Mouse (Mus musculus): Measurements from ENCODE around the gene Igfn1. TPM values are rescaled to one million over a fixed set of nuclear protein-coding genes. Genes with fewer than 3 reads are reported as not detected.

Gene Igfn1
- polyA plus RNA-seq, 1 experiment from 2014 or later = not detected

DNA sequence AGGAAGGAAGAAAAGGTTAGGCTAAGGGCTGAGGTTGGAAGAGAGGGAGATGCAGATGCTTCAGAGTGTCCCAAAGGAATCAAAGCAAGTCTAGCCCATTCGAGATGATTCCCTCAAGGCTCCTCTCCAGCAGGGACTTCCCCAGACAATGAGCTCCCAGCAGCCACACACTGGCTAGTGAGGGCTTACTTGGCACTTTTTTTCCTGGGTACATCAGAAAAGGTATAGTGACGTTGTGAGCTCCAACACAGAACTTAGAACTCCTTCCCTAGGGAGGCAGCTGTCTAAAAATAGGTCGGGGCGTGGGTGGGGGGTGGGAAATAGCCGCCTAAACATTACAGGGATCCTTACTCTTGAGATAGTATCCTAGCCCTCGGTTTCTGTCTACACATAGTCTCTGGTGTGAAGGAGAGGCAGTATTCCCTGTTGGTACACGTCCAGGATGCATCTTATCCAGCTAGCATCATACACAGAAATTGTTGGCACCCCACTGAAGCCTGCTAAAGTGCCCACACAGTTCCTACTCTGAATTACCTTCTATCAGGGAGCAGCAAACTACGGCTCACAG, 6.3 kb downstream of the Igfn1 start:
- Histone ChIP-seq H3K4me1 (no peaks in the 10 kb centered on the region), H3K36me3 (no peaks in the 10 kb centered on the region), H3K9ac (no peak overlapping the region), H3K27me3 (no peaks in the 10 kb centered on the region), H3K4me3 (no peak overlapping the region), H3K27ac (no peak overlapping the region), H3K4me2 (replicated peaks) (no peak overlapping the region), H3K9me3 (replicated peaks) (no peaks in the 10 kb centered on the region)
- ATAC-seq (ENCODE audit: low FRiP score) = no peak
- 62% methylated on average over 8 of the region's 8 CpGs for WGBS

DNA sequence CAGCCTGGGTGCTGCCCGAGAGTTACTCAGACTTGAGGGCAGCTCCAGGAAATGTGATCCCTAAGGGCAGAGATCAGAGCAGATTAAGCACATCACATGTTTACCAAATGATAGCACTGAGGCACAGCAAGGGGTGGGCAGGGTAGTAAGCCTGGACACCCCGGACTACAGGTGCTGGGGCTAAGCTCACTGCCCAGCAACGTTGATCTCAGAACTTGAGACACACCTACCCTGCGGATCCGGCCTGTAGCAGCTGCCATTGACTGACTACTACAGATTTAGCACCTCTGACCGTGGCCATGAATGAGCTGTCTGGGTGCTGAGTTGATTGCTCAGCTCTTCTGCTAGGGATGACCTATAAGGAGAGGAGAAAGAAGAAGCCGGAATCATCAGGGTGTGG, 8.6 kb downstream of the Igfn1 start:
- 76% methylated on average over 7 of the region's 7 CpGs for WGBS
- no peak for ATAC-seq (ENCODE audit: low FRiP score)
- Histone ChIP-seq H3K27me3 (no peaks in the 10 kb centered on the region), H3K4me3 (no peak overlapping the region), H3K27ac (no peak overlapping the region), H3K4me2 (replicated peaks) (no peak overlapping the region), H3K4me1 (no peaks in the 10 kb centered on the region), H3K9ac (no peak overlapping the region), H3K9me3 (replicated peaks) (no peaks in the 10 kb centered on the region), H3K36me3 (no peaks in the 10 kb centered on the region)

DNA sequence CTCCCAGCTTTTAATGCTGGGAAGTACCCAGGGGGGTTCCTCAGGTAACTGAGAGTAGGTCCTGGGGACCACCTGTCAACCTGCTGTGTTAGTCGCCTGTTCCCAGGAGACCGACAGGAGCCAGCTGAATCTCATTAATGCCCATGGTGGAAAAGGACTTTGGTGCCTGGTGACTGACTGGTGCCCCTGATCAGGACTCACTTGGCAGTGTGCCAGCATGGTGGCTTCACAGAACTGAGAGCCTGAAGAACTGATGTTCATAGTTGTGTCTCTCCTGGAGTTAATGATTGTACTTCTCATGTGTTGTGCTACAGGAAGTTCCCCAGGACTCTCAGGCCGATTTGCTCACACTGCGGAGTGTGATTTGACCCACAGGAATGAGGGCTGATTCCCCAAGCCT, 12.7 kb downstream of the Igfn1 start:
- ATAC-seq (ENCODE audit: low FRiP score) = no peak
- Histone ChIP-seq H3K36me3 (no peaks in the 10 kb centered on the region), H3K9ac (no peak overlapping the region), H3K9me3 (replicated peaks) (no peaks in the 10 kb centered on the region), H3K27ac (no peak overlapping the region), H3K27me3 (no peaks in the 10 kb centered on the region), H3K4me1 (no peaks in the 10 kb centered on the region), H3K4me2 (replicated peaks) (no peak overlapping the region), H3K4me3 (no peak overlapping the region)
- 80% methylated on average over 4 of the region's 4 CpGs for WGBS

DNA sequence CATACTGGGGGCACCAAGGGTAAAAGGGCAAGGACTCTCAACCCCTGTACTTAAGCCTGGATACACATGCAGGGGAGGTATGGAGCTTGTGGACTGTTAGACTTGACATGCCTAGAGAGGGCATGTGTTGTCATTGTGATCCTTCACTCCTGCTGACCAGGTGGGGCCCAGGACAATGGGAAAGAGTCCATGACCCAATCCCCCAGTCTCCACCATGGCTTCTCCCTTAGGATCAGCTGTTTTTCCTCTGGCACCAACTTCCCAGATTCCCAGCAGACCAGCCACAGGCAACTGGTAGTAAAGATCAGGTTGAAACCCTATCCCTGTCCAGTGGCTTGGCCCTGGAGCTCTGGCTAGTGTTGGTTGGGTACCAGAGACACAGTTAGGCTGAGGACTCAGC, 16.3 kb downstream of the Igfn1 start:
- Histone ChIP-seq H3K9me3 (replicated peaks) (no peaks in the 10 kb centered on the region), H3K4me2 (replicated peaks) (no peak overlapping the region), H3K36me3 (no peaks in the 10 kb centered on the region), H3K9ac (no peak overlapping the region), H3K27ac (no peak overlapping the region), H3K27me3 (no peaks in the 10 kb centered on the region), H3K4me3 (no peak overlapping the region), H3K4me1 (no peaks in the 10 kb centered on the region)
- ATAC-seq (ENCODE audit: low FRiP score) = no peak

DNA sequence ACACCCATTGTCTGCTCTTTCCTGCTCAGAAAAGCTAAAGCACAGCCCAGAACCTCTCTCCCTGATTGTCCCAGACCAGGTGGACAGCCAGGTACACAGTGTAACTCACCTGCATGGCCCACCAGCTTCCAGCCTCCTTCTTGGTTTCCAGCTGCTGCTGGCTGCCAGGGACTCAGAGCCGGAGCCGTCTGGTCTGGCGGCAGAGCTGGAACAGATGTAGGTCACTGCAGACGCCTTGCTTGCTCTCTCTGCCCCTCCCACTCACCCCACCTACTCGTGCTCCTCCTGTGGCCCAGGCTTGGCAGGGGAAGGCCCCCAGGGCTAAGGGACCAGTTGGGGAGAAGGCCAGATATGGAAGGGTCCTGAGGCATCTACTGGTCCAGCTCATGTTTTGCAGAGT, 22.0 kb downstream of the Igfn1 start:
- H3K4me1 ChIP-seq = no peaks in the 10 kb centered on the region
- WGBS = 44% methylated on average over 5 of the region's 5 CpGs

DNA sequence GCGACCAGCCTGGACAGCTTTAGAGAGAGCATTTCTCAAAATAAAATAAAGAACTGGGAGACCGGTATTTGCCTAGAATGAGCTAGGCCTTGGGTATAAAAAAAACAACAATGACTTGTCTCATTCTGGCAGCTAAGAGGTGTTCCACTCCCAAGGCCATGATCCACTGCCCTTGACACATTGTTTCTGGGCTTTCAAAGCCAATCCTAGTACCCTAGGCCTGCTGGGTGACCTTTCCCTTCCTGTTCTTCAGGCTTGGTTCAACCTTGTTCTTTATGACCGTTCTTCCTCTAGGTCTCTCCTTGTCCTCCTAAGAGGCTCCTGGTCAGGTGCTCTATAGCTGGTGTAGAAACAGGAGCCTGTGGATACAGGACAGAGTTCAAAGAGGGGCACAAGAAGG, 33.6 kb downstream of the Igfn1 start:
- Histone ChIP-seq H3K36me3 (no peaks in the 10 kb centered on the region), H3K27ac (no peak overlapping the region), H3K9ac (no peak overlapping the region), H3K4me2 (replicated peaks) (no peak overlapping the region), H3K27me3 (no peaks in the 10 kb centered on the region), H3K4me1 (no peaks in the 10 kb centered on the region; the same call in 1 of the 2 replicates), H3K9me3 (replicated peaks) (no peaks in the 10 kb centered on the region), H3K4me3 (no peak overlapping the region)
- no peak for ATAC-seq (ENCODE audit: low FRiP score)
- 87% methylated on average over 3 of the region's 3 CpGs for WGBS

More for the DNA sequence above, 22.0 kb downstream of the Igfn1 start:
- Histone ChIP-seq H3K4me3 (no peak overlapping the region), H3K9me3 (replicated peaks) (no peaks in the 10 kb centered on the region), H3K27me3 (no peaks in the 10 kb centered on the region), H3K9ac (no peak overlapping the region), H3K27ac (no peak overlapping the region), H3K36me3 (no peaks in the 10 kb centered on the region), H3K4me2 (replicated peaks) (no peak overlapping the region)
- no peak for ATAC-seq (ENCODE audit: low FRiP score)

DNA sequence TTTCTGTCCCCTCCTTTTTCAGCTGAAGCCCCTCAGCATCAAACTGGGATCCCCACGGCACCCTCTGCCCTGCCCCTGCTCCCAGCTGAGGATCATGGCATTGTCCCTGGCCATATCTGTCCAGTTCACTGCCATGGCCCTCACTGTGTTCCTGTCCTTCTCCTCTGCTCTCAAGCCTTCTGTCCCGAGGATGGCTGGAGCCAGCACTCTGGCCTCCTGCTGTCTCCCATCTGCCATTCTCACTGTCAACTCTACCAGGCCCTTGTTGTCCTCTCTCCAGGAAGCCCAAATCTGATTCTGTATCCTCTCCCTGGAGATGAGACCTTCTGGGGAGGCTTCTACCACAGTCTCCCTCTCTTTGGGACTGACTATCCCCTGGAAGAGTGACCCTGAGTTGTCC, 35.7 kb downstream of the Igfn1 start:
- ATAC-seq (ENCODE audit: low FRiP score) = no peak
- Histone ChIP-seq H3K4me2 (replicated peaks) (no peak overlapping the region), H3K27ac (no peak overlapping the region), H3K4me3 (no peak overlapping the region), H3K27me3 (no peaks in the 10 kb centered on the region), H3K9me3 (replicated peaks) (no peaks in the 10 kb centered on the region), H3K36me3 (no peaks in the 10 kb centered on the region), H3K9ac (no peak overlapping the region), H3K4me1 (no peaks in the 10 kb centered on the region; the same call in 1 of the 2 replicates)
- WGBS = 50% methylated on average over 2 of the region's 2 CpGs

DNA sequence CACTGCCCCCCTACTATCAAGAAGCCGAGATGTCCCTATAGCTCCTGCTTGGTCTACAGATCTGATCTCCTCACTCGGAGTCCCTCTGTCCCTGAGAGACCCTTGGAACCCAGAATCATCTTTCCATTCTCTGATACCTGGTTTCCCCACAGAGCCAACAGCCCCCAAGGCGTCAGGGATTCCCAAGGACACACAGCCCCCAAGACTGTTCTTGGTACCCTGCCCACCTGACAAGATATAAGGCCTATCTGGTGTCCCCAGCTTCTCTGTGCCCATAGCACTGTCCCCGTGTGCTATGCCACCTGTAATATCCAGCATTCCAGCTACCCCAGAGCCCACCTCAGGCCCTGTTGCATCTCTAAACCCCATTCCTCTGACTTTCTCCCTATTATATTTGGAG, 38.4 kb downstream of the Igfn1 start:
- no peak overlapping the region for H3K27ac ChIP-seq
- H3K36me3 ChIP-seq = no peaks in the 10 kb centered on the region
- H3K9ac ChIP-seq = no peak overlapping the region
- H3K9me3 ChIP-seq (replicated peaks) = no peaks in the 10 kb centered on the region
- no peaks in the 10 kb centered on the region for H3K27me3 ChIP-seq
- H3K4me2 ChIP-seq (replicated peaks) = no peak overlapping the region
- WGBS = 83% methylated on average over 4 of the region's 4 CpGs
- H3K4me3 ChIP-seq = no peak overlapping the region
- ATAC-seq (ENCODE audit: low FRiP score) = no peak
- no peaks in the 10 kb centered on the region; the same call in 1 of the 2 replicates for H3K4me1 ChIP-seq

DNA sequence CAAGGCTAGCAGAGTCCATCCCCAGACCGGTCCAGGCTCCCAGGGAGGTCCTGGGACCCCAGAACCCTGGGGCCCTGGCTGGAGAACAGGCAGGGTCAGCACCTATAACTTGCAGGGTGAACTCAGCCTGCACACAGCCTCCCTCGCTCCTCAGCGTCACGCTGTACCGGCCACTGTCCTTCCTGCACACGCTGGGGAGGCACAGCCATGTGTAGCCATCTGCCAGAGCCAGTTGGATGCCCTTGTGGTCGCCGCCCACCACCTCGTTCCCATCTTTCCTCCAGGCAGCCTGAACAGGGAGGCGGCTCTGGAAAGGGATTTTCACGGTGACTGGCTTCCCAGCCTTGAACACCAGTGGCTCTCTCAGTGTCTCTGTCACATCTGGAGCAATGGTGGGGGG, 41.6 kb downstream of the Igfn1 start:
- H3K9ac ChIP-seq = no peak overlapping the region
- H3K27me3 ChIP-seq = no peaks in the 10 kb centered on the region
- no peak for ATAC-seq (ENCODE audit: low FRiP score)
- H3K4me1 ChIP-seq = no peaks in the 10 kb centered on the region
- no peaks in the 10 kb centered on the region for H3K36me3 ChIP-seq
- no peaks in the 10 kb centered on the region for H3K9me3 ChIP-seq (replicated peaks)
- no peak overlapping the region for H3K4me3 ChIP-seq
- no peak overlapping the region for H3K27ac ChIP-seq
- WGBS = 60% methylated on average over 11 of the region's 11 CpGs
- no peak overlapping the region for H3K4me2 ChIP-seq (replicated peaks)

DNA sequence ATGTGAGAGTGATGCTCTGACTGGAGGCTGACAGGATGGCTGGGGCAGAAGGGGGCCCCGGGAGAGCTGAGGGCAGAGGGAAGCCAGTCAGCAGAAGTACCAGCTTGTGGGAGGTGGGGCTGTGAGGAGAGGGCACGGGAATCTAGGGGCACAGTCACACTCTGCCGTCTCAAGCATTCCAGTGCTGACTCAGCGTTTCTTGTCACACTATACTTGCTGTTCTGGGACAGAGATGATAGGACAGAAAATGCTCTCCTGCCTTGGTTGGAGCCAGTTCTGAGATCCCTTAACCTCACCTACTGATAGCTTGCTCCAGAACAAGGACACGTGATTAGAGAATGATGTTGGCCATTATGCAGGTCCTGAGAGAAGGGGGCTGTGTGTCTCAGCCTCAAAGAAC, 43.0 kb downstream of the Igfn1 start:
- no peak overlapping the region for H3K4me3 ChIP-seq
- no peak overlapping the region for H3K9ac ChIP-seq
- no peaks in the 10 kb centered on the region for H3K4me1 ChIP-seq
- no peak overlapping the region for H3K4me2 ChIP-seq (replicated peaks)
- no peaks in the 10 kb centered on the region for H3K27me3 ChIP-seq
- ATAC-seq (ENCODE audit: low FRiP score) = no peak
- no peaks in the 10 kb centered on the region for H3K36me3 ChIP-seq
- no peak overlapping the region for H3K27ac ChIP-seq
- no peaks in the 10 kb centered on the region for H3K9me3 ChIP-seq (replicated peaks)
- 65% methylated on average over 5 of the region's 5 CpGs for WGBS

DNA sequence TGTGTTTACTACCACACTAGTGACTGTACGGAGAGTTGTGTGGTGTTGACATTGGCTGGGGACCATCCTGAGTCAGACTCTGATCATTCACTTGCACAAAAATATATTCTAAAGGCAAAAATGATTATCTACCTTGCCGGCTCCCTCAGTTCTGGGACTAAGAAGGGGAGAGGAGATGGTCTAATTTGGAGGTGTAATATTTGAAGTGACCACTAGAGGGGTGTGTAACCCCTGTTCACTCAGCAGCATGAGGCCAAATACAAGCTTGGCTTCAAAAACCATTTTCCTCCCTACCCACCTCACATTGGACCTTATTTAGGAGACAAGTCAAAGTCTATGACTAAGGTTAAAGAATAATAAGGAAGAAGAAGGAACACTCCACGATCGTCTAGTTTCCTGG, 47.7 kb downstream of the Igfn1 start:
- Histone ChIP-seq H3K9ac (no peak overlapping the region), H3K4me3 (no peak overlapping the region), H3K4me2 (replicated peaks) (no peak overlapping the region), H3K36me3 (no peaks in the 10 kb centered on the region), H3K9me3 (replicated peaks) (no peaks in the 10 kb centered on the region), H3K27ac (no peak overlapping the region), H3K4me1 (no peaks in the 10 kb centered on the region), H3K27me3 (no peaks in the 10 kb centered on the region)
- ATAC-seq (ENCODE audit: low FRiP score) = 0 out of 2 replicates have a peak, but pooled peaks have one; percentile 37
- 50% methylated on average over 4 of the region's 4 CpGs for WGBS

DNA sequence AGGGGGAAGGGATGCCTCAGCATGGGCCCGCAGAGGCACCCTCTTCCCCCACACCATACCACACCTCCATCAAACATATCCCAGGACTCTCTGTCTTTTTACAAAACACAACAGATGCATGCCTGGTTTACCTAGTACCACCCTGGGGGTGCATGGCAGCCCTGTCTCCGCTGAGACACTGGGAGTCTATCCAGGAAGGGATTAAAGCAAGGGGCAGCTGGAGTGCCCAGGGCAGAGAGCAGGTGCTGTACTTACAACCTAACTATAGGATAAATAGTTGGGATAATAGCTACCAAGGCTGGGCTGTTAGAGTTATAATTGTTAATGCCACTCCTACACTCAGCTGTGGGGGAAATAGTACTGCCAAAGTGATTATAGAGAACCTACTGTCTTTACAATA, 57.3 kb downstream of the Igfn1 start:
- no peaks in the 10 kb centered on the region for H3K9me3 ChIP-seq (replicated peaks)
- H3K36me3 ChIP-seq = no peaks in the 10 kb centered on the region
- H3K9ac ChIP-seq = no peak overlapping the region
- ATAC-seq (ENCODE audit: low FRiP score) = no peak
- WGBS = 78% methylated on average over 2 of the region's 2 CpGs
- H3K27ac ChIP-seq = no peak overlapping the region
- no peak overlapping the region for H3K4me2 ChIP-seq (replicated peaks)
- no peak overlapping the region for H3K4me3 ChIP-seq
- peaks cover under 1% of the 10 kb centered on the region; the same call in 1 of the 2 replicates for H3K27me3 ChIP-seq
- H3K4me1 ChIP-seq = 0 out of 2 replicates have a peak, but pooled peaks cover 5% of the 10 kb centered on the region

DNA sequence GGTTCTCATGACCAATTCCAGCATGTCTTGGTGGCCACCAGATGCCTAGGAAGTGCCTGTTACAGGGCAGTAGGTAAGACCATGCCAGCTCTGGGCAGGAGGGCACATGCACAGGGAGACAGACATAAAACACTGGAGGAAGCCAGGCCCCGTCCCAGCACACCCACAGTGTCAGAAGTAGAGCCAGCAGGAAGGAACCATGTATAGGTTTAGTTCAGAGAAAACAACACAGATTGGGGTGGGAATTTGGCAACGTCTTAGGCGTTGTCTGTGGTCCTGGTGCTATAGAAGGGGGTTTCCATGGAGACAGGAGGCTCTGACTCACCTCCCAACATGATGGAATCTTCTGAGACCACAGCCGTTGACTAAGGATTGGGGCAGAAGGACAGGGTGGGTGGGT, 59.9 kb downstream of the Igfn1 start:
- Histone ChIP-seq H3K9ac (no peak overlapping the region), H3K4me2 (replicated peaks) (no peak overlapping the region), H3K27me3 (peaks cover 14% of the 10 kb centered on the region), H3K9me3 (replicated peaks) (no peaks in the 10 kb centered on the region), H3K4me3 (no peak overlapping the region), H3K36me3 (no peaks in the 10 kb centered on the region), H3K4me1 (0 out of 2 replicates have a peak, but pooled peaks cover 5% of the 10 kb centered on the region), H3K27ac (no peak overlapping the region)
- 75% methylated on average over 4 of the region's 4 CpGs for WGBS
- no peak for ATAC-seq (ENCODE audit: low FRiP score)

Data from hindbrain, embryonic 12.5 days (tissue).